Mouse (Mus musculus): ENCODE data around the gene Hspa1b.

DNA sequence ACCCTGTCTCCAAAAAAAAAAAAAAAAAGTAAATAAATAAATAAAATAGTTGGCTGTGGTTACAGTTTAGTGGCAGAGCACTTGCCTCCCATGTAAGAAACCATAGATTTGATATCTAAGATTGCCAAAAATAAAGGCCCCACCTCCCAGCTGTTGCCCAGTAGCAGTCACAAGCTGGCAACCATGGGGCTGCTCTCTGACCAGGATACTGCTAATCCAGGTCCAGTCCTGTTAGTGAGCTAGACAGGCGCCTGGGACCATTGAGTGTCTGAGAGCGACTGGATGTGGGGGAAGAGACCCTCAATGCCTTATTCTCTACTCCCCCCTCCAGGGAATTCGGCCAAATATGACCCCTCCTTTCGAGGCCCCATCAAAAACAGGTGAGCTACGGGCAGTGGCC, 42.7 kb downstream of the Hspa1b start:
- TF ChIP-seq CTCF (IDR thresholded peaks at IDR 0.05; ENCODE audit: low read depth) (no peak), EP300 (IDR thresholded peaks at IDR 0.05; ENCODE audit: low read depth) (no peak)
